Mouse (Mus musculus) lung, postnatal 0 days (tissue): ENCODE measurements at regions not wholly inside any gene's neighbourhood (a gene's known extent, or its start where the extent isn't known, plus 50 kb on each side); places are given as distances from the start of the nearest gene placed in this dataset.

ENCODE experiments used
- CTCF ChIP-seq: IDR thresholded peaks from 2 replicates; pipeline ENCODE4 v1.5.1; 2016; ENCODE audit warnings: antibody characterized with exemption, mild to moderate bottlenecking
- EP300 ChIP-seq: IDR thresholded peaks from 2 replicates; pipeline ENCODE4 v1.6.1; 2016; ENCODE audit warnings: antibody characterized with exemption, mild to moderate bottlenecking, control low read depth

DNA sequence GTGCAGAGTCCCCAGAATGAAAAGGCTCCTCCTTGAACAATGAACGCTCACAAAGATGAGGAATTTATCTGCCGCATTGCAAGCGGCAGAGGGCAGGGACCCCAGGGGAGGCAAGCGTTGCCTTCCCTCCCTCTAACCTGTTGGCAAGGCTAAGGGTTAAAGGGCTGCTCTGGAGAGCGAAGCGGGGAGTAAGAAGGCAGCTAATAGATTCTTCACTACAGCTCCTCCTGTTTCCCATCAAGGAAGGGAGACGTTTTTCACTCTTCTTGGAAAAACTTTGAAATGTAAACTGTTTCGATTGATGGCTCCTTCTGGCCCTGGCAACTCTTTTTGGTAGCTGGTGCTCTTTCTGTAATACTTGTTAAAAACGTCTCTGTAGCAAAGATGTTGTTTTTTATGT is 162.9 kb downstream of the Cetn3 start:
- TF ChIP-seq CTCF: no peak
- no peak for TF ChIP-seq EP300
